Mouse (Mus musculus) intestine, postnatal 0 days (tissue): ENCODE measurements at regions not wholly inside any gene's neighbourhood (a gene's known extent, or its start where the extent isn't known, plus 50 kb on each side); places are given as distances from the start of the nearest gene placed in this dataset.

ENCODE experiments used
- ATAC-seq: fragments of 200-750 bp; cut with Nextera tagmentation; 2 replicates; pipeline ENCODE4 v1.8.0; 2017; ENCODE audit warnings: mild to moderate bottlenecking, moderate TSS enrichment, moderate library complexity
- H3K27ac ChIP-seq: fragments of 300-500 bp; sonication (generic); 2 replicates; pipeline ENCODE4 v1.5.1; 2014; ENCODE audit warnings: mild to moderate bottlenecking, low read depth, low read length, moderate library complexity
- H3K27me3 ChIP-seq: fragments of 300-500 bp; sonication (generic); replicated peaks from 2 replicates; pipeline ENCODE4 v1.6.1; 2014; ENCODE audit warnings: low read length, mixed read lengths; ENCODE audit not compliant: control insufficient read depth, insufficient read depth
- H3K36me3 ChIP-seq: fragments of 300-500 bp; sonication (generic); 2 replicates; pipeline ENCODE4 v1.6.1; 2014; ENCODE audit warnings: mild to moderate bottlenecking, moderate library complexity; ENCODE audit not compliant: control insufficient read depth, insufficient read depth
- H3K4me1 ChIP-seq: fragments of 300-500 bp; sonication (generic); replicated peaks from 2 replicates; pipeline ENCODE4 v1.6.1; 2014; ENCODE audit warnings: antibody characterized with exemption, low read length, mixed read lengths; ENCODE audit not compliant: control insufficient read depth, insufficient read depth
- H3K4me2 ChIP-seq: fragments of 300-500 bp; sonication (generic); replicated peaks from 2 replicates; pipeline ENCODE4 v1.6.1; 2014; ENCODE audit warnings: low read depth, mild to moderate bottlenecking, moderate library complexity
- H3K4me3 ChIP-seq: fragments of 300-500 bp; sonication (generic); 2 replicates; pipeline ENCODE4 v1.5.1; 2014; ENCODE audit warnings: low read depth, low read length
- H3K9ac ChIP-seq: fragments of 300-500 bp; sonication (generic); 2 replicates; pipeline ENCODE4 v1.6.1; 2014; ENCODE audit warnings: mild to moderate bottlenecking, low read depth, low read length
- H3K9me3 ChIP-seq: fragments of 300-500 bp; sonication (generic); 2 replicates; pipeline ENCODE4 v1.6.1; 2016; ENCODE audit warnings: mixed run types; ENCODE audit not compliant: control insufficient read depth
- CTCF ChIP-seq: sonication (generic); IDR thresholded peaks from 2 replicates; pipeline ENCODE4 v1.5.1; 2016; ENCODE audit warnings: low read depth, mild to moderate bottlenecking, control low read depth, antibody characterized with exemption, moderate library complexity
- WGBS: fragments of 180-500 bp; shearing (Covaris S2); extraction: QIAGEN DNeasy Blood & Tissue Kit; methylation state at CpG from one replicate; pipeline ENCODE4 v1.1.7; 2014; 5-methylcytosine and 5-hydroxymethylcytosine counted together

DNA sequence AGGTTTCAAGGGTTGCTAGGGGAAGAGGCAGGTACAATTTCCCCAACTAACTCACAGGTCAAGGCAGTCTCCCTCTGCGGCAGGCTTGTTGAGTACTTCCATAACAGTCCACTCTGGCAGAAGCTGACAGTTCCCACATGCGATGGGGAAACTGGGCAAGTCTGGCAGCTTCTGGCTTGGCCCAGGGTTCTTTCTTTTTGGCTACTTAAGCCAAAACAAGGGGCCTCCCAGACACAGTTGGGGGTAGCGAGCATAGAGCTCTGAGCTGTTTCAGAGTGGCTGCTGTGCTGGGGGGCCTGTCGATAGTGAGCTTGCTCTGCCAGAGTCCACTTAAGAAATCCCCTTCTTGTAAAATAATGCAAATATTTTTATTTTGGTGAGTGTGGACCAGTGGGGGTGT, 150.8 kb upstream of the Lemd2 start:
- no peak overlapping the region for H3K27ac ChIP-seq
- H3K27me3 ChIP-seq, result no peaks in the 10 kb centered on the region
- no peak overlapping the region for H3K9ac ChIP-seq
- no peak for TF ChIP-seq CTCF
- H3K4me3 ChIP-seq, result no peak overlapping the region
- no peak for ATAC-seq
- 91% methylated on average over 4 of the region's 4 CpGs for WGBS
- H3K4me2 ChIP-seq, result no peak overlapping the region
- no peaks in the 10 kb centered on the region for H3K9me3 ChIP-seq
- no peaks in the 10 kb centered on the region for H3K36me3 ChIP-seq
- H3K4me1 ChIP-seq, result no peaks in the 10 kb centered on the region

DNA sequence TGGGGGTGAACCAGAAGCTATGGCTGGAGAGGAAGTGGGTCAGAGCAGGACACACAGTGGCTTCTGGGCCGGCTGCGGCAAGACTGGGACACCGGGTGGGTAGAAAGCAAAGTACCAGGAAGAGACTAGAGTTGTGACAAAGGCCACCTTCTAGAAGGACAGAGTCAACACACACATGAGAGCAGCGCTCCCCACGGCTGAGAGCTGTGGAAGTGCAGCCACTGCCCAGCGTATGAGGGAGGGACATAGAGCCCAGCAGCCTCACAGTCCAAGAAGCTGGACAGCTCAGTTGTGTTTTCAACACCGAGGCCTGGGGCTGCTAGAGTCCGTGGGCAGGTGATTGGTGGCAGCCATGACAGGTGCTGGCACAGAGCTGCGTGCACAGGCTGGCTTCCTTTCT, 145.6 kb upstream of the Lemd2 start:
- WGBS, result 79% methylated on average over 9 of the region's 9 CpGs
- no peak overlapping the region for H3K4me3 ChIP-seq
- H3K27ac ChIP-seq, result no peak overlapping the region
- H3K4me2 ChIP-seq, result no peak overlapping the region
- no peaks in the 10 kb centered on the region for H3K9me3 ChIP-seq
- H3K27me3 ChIP-seq, result no peaks in the 10 kb centered on the region
- no peaks in the 10 kb centered on the region for H3K4me1 ChIP-seq
- no peak for TF ChIP-seq CTCF
- H3K9ac ChIP-seq, result no peak overlapping the region
- ATAC-seq, result no peak
- H3K36me3 ChIP-seq, result no peaks in the 10 kb centered on the region

DNA sequence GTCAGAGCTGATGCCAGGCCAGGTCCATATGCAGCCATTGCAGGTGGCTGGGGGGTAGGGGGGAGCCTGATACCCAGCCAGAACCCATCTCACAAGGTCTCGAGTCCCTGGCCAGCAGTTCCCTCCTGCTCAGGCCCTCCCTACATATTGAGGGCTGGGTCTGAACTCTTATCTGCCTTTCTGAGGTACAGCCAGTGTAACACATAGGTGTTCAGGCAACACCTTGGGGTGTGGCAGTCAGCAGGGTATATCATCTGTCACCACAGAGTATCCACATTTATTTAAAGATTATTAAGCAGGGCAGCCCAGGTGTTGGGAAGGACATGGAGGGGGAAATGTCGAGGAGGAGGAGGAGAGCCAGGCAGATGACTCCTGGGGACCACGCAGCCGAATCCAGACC, 145.2 kb upstream of the Lemd2 start:
- Histone ChIP-seq H3K36me3 (no peaks in the 10 kb centered on the region), H3K4me3 (no peak overlapping the region), H3K27ac (no peak overlapping the region), H3K27me3 (no peaks in the 10 kb centered on the region), H3K9ac (no peak overlapping the region), H3K4me2 (no peak overlapping the region), H3K4me1 (no peaks in the 10 kb centered on the region), H3K9me3 (no peaks in the 10 kb centered on the region)
- TF ChIP-seq CTCF, result no peak
- no peak for ATAC-seq
- WGBS, result 56% methylated on average over 4 of the region's 4 CpGs

DNA sequence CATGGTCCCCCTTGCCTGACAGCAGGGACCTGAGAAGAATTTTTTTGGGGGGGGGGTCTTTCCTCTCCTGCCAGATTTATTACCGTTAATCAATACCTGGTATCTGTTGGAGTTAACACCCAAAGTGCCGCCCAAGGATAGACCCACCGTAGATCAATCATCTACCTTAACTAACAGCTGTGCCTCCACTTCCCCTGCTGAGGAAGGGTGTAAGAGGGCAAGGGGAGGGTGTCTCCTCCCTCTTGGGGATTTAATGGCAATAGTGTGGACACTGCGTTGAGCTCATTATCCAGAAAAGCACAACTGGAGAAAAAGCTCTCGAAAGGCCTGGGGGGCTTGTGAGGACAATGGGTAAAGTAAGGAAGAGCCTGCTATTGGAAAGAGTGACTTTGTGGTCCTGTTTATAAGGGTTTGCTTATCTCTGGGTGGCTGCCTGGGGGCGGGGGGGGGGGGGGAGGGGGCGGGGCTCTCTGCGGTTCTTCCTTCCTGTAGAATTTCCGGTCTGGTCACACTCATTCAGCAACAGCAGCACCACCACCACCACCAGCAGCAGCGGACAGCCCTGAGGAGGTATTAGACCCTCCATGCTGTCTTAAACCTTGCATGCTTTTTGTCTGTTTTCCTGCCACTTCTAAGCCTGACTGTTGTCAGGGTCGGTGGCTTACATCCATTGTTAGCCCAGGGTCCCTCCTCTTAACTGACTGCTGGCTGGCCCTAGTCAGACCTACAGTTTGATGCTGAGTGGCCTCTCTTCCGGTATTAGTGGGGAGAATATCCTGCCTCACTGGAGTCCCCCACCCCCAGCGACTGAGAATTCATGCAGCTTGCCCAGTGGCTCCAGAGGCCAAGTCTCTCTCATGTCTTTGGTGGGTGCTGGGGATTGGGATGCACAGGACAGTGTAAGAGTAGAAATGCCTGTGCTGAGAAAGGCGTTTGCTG, 138.0 kb upstream of the Lemd2 start:
- Histone ChIP-seq H3K4me3 (no peak overlapping the region), H3K9ac (no peak overlapping the region), H3K27me3 (no peaks in the 10 kb centered on the region), H3K4me1 (no peaks in the 10 kb centered on the region), H3K9me3 (no peaks in the 10 kb centered on the region), H3K36me3 (no peaks in the 10 kb centered on the region), H3K4me2 (no peak overlapping the region), H3K27ac (no peak overlapping the region)
- no peak for TF ChIP-seq CTCF
- no peak for ATAC-seq
- 47% methylated on average over 10 of the region's 14 CpGs for WGBS

DNA sequence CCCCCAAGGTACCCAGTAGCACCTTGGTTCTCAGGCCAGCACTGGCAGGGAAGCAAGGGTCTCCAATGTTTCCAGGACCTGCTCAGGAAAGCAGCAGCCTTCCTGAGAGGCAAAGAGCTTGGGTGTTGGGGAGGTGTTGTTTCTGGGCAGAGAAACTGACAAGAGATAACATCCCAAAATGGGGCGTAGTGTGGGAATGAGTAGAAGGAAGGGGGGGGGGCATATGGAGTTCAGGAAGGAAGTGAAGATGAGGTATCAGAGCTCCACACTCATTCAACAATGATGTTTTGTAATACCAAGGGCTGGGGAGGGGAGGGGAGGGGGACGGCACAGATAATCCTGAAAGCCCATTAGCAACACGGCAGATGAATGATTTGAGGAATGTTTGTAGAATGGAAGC, 135.6 kb upstream of the Lemd2 start:
- no peaks in the 10 kb centered on the region for H3K4me1 ChIP-seq
- no peak overlapping the region for H3K4me2 ChIP-seq
- 75% methylated on average over 3 of the region's 3 CpGs for WGBS
- no peaks in the 10 kb centered on the region for H3K9me3 ChIP-seq
- TF ChIP-seq CTCF, result no peak
- H3K27me3 ChIP-seq, result no peaks in the 10 kb centered on the region
- no peak overlapping the region for H3K9ac ChIP-seq
- H3K4me3 ChIP-seq, result no peak overlapping the region
- no peaks in the 10 kb centered on the region for H3K36me3 ChIP-seq
- ATAC-seq, result no peak
- H3K27ac ChIP-seq, result no peak overlapping the region

DNA sequence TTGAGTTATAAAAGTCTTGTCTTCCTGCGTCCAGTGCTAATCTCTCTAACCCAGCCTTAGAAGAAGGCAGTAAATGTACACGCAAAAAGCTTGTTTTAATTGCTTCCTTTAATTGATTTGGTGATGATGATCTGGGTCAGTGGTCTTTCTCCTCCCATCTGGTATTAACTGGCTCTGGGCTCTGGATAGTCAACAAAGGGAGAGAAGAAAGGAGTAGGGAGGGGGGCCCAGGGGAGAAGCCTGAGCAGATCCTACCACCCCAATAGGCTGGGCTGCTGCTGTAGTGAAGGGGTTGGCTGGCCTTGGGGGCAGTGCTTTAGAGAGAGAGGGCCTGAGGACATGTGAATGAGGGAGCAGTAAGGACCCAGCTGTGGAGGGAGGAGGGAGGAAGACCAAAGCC, 135.0 kb upstream of the Lemd2 start:
- no peak for ATAC-seq

More for the DNA sequence above, 135.0 kb upstream of the Lemd2 start:
- 53% methylated on average over 2 of the region's 2 CpGs for WGBS
- no peaks in the 10 kb centered on the region for H3K9me3 ChIP-seq
- H3K4me2 ChIP-seq, result no peak overlapping the region
- H3K36me3 ChIP-seq, result no peaks in the 10 kb centered on the region
- TF ChIP-seq CTCF, result no peak
- no peak overlapping the region for H3K4me3 ChIP-seq
- no peak overlapping the region for H3K27ac ChIP-seq
- no peak overlapping the region for H3K9ac ChIP-seq
- no peaks in the 10 kb centered on the region for H3K4me1 ChIP-seq
- H3K27me3 ChIP-seq, result no peaks in the 10 kb centered on the region
